Mouse (Mus musculus): Measurements from ENCODE around the gene Prl5a1.

Gene Prl5a1

DNA sequence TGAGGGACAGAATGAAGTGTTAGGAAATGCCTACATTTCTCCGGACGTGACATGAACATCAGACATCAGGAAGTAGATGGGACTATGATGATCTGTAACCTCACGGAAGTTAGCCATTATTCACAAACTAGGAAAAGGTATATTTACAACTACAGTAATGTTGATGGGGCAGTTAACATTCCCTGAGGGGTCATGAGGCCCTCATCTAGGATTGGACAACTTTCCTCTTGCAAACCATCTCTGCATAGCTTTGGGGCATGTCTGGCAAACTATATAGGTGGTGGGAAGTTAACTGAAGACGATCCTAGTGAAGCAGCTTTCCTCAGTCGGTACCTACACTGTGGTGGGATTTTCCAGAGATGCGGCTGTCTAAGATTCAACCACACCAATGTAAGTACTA is at the start of gene Prl5a1:
TSS of gene Prl5a1 (plus strand) at position 301 of the 400 bp plus-strand sequence.
- no peak for DNase-seq

DNA sequence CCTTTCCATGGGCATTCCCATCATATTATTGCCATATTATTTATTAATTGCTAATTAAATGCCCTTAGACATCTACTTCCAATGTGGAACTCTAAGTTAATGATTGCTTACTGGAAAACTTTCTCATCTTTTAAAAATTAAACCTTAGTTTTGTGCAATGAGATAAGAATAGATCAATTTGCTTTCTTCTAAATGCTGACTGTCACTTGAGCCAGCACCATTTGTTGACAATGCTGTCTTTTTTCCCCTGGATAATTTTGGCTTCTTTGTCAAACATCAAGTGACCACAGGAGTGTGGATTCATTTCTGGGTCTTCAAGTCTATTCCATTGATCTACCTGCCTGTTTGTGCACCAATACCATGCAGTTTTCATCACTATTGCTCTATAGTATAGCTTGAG is 46.1 kb upstream of the Prl5a1 start:
- DNase-seq: no peak

DNA sequence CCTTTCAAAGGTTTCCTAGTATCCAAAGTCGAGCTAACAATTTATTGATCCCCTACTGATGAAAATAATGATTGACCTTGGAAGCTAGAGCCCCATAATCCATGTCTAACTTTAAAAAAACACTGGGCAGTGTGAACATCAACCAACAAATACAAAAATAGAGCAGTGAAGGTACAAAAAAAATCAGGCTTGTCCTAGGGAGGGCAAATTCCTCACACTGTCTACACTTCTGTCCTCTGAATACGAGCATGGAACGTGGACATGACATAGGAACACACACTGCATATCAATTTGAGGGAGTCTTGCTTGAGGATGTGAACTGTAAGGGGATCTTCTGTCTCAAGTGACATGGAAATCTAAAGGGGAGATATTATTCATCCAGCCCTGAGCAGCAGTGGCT is 33.7 kb upstream of the Prl5a1 start:
- DNase-seq: no peak

DNA sequence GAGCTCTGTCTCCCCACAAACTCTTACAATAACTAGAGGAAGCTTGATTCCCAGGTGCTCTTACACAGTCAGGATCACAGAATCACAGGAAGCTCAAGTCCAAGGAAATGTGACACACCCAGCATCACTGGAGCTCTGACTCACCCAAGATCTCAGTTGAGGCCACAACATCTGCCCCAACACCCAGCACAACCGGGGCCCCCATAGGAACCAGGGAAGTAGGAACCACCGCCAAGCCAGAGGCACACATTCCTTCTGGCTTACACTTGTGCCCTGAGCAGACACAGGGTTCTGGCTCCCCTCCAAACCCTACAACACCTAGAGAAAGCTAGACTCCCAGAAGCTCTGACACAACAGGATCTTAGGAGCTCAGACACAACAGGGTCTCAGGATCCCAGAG is 9.5 kb upstream of the Prl5a1 start:
- no peak for DNase-seq

DNA sequence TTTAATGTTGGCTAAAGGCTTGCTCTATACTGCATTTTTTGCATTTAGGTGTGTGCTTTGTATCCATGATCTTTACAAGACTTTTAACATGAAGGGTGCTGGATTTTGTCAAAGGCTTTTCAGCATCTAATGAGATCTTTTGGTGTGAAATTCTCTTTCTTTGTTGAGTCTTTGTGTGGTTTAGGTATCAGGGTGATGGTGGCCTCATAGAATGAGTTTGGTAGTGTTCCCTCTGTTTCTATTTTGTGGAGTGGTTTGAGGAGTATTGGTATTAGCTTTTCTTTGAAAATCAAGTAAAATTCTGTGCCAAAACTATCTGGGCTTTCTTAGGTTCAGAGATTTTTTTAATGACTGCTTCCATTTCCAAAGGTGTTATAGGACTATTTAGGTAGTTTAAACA is 6.5 kb upstream of the Prl5a1 start:
- DNase-seq: no peak
